Comparison of ENCODE assay signal across 41 mouse cellular contexts in genomic region chr11:82080865-82081264, GRCm38 (mm10). TPM values are rescaled to one million over a fixed set of nuclear protein-coding genes. Genes with fewer than 3 reads are reported as not detected.
"Had no signal": no experiment of that assay in that cellular context is flagged by ENCODE, and none has a peak within 500 bp of the region (broad histone marks: within the 10 kb centered on the region; RNA-seq: fewer than 3 reads in every experiment).

No protein-coding gene starts in this region.

- H3K9ac ChIP-seq: heart, embryonic 13.5 days; heart, embryonic 15.5 days; hindbrain, embryonic 12.5 days; hindbrain, embryonic 14.5 days; intestine, embryonic 15.5 days; kidney, embryonic 15.5 days; limb, embryonic 13.5 days; limb, embryonic 15.5 days; liver, embryonic 12.5 days; liver, embryonic 14.5 days had no signal

- H3K4me1 ChIP-seq: heart, embryonic 13.5 days; heart, embryonic 15.5 days; hindbrain, embryonic 12.5 days; intestine, embryonic 15.5 days; kidney, embryonic 15.5 days; limb, embryonic 13.5 days; limb, embryonic 15.5 days; liver, embryonic 12.5 days had no signal

- H3K4me3 ChIP-seq: heart, embryonic 13.5 days; heart, embryonic 15.5 days; hindbrain, embryonic 12.5 days; intestine, embryonic 15.5 days; kidney, embryonic 15.5 days; limb, embryonic 13.5 days; limb, embryonic 15.5 days; liver, embryonic 12.5 days had no signal

- H3K27ac ChIP-seq: heart, embryonic 13.5 days; heart, embryonic 15.5 days; hindbrain, embryonic 12.5 days; hindbrain, embryonic 14.5 days; intestine, embryonic 15.5 days; kidney, embryonic 15.5 days; kidney, postnatal 0 days; limb, embryonic 13.5 days; limb, embryonic 15.5 days; liver, embryonic 12.5 days; liver, embryonic 14.5 days had no signal

- H3K9me3 ChIP-seq: heart, embryonic 13.5 days; heart, embryonic 15.5 days; hindbrain, embryonic 12.5 days; intestine, embryonic 15.5 days; kidney, embryonic 15.5 days; limb, embryonic 13.5 days; limb, embryonic 15.5 days; liver, embryonic 12.5 days had no signal

- DNase-seq: gastrocnemius, postnatal 14 days; gastrocnemius, postnatal 36 days; heart, postnatal 14 days; kidney, adult 11 months; kidney, adult 2 months; kidney, adult 9 months; kidney, postnatal 14 days; kidney, postnatal 36 days; layer of hippocampus, adult 9-11 months; layer of hippocampus, postnatal 36 days; left cerebral cortex, postnatal 4 days had no signal

- ATAC-seq: hindbrain, embryonic 16.5 days; inflammation-experienced regulatory T-cells, adult 6 months; intestine, embryonic 15.5 days; liver, embryonic 12.5 days had no signal

- H3K4me2 ChIP-seq: heart, embryonic 11.5 days; heart, embryonic 13.5 days; heart, embryonic 15.5 days; hindbrain, embryonic 12.5 days; hindbrain, embryonic 14.5 days; intestine, embryonic 15.5 days; kidney, embryonic 15.5 days; limb, embryonic 13.5 days; limb, embryonic 15.5 days; liver, embryonic 12.5 days had no signal

- H3K36me3 ChIP-seq: heart, embryonic 13.5 days; heart, embryonic 15.5 days; hindbrain, embryonic 12.5 days; intestine, embryonic 15.5 days; kidney, embryonic 15.5 days; limb, embryonic 13.5 days; limb, embryonic 15.5 days; liver, embryonic 12.5 days had no signal

- H3K27me3 ChIP-seq: heart, embryonic 13.5 days; heart, embryonic 15.5 days; hindbrain, embryonic 12.5 days; intestine, embryonic 15.5 days; kidney, embryonic 15.5 days; limb, embryonic 13.5 days; limb, embryonic 15.5 days; liver, embryonic 12.5 days had no signal

RNA-seq across cellular contexts. Expression of gene Ccl12, which starts 20.8 kb away (rescaled TPM):
- total RNA-seq: gastrocnemius, adult 18-20 months; gastrocnemius, adult 8-10 months; gastrocnemius, postnatal 36 days; hematopoietic stem cell, adult 5-6 weeks; layer of hippocampus, postnatal 14 days; left cerebral cortex, postnatal 10 days; left cerebral cortex, postnatal 25 days; liver, adult 2 months had no signal
- polyA plus RNA-seq: inflammation-experienced regulatory T-cells, adult 6 months had no signal

RNA-seq across cellular contexts. Expression of gene Ccl11, which starts 23.2 kb away (rescaled TPM):
- total RNA-seq: hematopoietic stem cell, adult 5-6 weeks; layer of hippocampus, adult 8-10 months; layer of hippocampus, postnatal 36 days; left cerebral cortex, adult 18-20 months; left cerebral cortex, postnatal 4 days had no signal
- polyA plus RNA-seq: heart, embryonic 11.5 days; inflammation-experienced regulatory T-cells, adult 6 months; limb, embryonic 11.5 days had no signal

RNA-seq across cellular contexts. Expression of gene Ccl8, which starts 34.1 kb away (rescaled TPM):
- total RNA-seq: heart, postnatal 14 days; hematopoietic stem cell, adult 5-6 weeks; layer of hippocampus, adult 18-20 months; layer of hippocampus, adult 8-10 months; layer of hippocampus, postnatal 14 days; layer of hippocampus, postnatal 36 days; left cerebral cortex, adult 18-20 months; left cerebral cortex, adult 8-10 months; left cerebral cortex, postnatal 10 days; left cerebral cortex, postnatal 25 days; left cerebral cortex, postnatal 4 days; liver, adult 2 months had no signal
- polyA plus RNA-seq: heart, embryonic 11.5 days; heart, embryonic 13.5 days; heart, embryonic 15.5 days; heart, postnatal 0 days; hindbrain, embryonic 12.5 days; hindbrain, embryonic 14.5 days; hindbrain, embryonic 16.5 days; intestine, embryonic 15.5 days; kidney, embryonic 15.5 days; limb, embryonic 11.5 days; limb, embryonic 13.5 days; limb, embryonic 15.5 days; liver, adult 2 months; liver, embryonic 12.5 days; liver, embryonic 14.5 days had no signal

RNA-seq across cellular contexts. Expression of gene Ccl7, which starts 35.4 kb away (rescaled TPM):
- total RNA-seq: gastrocnemius, postnatal 36 days; hematopoietic stem cell, adult 5-6 weeks; layer of hippocampus, adult 18-20 months; layer of hippocampus, adult 8-10 months; layer of hippocampus, postnatal 14 days; layer of hippocampus, postnatal 36 days; left cerebral cortex, adult 18-20 months; left cerebral cortex, adult 8-10 months; left cerebral cortex, postnatal 10 days; left cerebral cortex, postnatal 25 days; left cerebral cortex, postnatal 4 days had no signal
- polyA plus RNA-seq: inflammation-experienced regulatory T-cells, adult 6 months; limb, embryonic 11.5 days; liver, adult 2 months had no signal

RNA-seq across cellular contexts. Expression of gene Gm17268, which starts 42.5 kb away (rescaled TPM):
- total RNA-seq: gastrocnemius, adult 18-20 months; gastrocnemius, adult 8-10 months; gastrocnemius, postnatal 14 days; gastrocnemius, postnatal 36 days; heart, adult 18-20 months; heart, postnatal 14 days; hematopoietic stem cell, adult 5-6 weeks; layer of hippocampus, adult 18-20 months; layer of hippocampus, adult 8-10 months; layer of hippocampus, postnatal 14 days; layer of hippocampus, postnatal 36 days; left cerebral cortex, adult 18-20 months; left cerebral cortex, adult 8-10 months; left cerebral cortex, postnatal 10 days; left cerebral cortex, postnatal 25 days; left cerebral cortex, postnatal 4 days; liver, adult 2 months had no signal
- polyA plus RNA-seq: gonadal fat pad, adult 2 months; heart, embryonic 11.5 days; heart, embryonic 13.5 days; heart, embryonic 15.5 days; heart, postnatal 0 days; hindbrain, embryonic 12.5 days; hindbrain, embryonic 14.5 days; hindbrain, embryonic 16.5 days; inflammation-experienced regulatory T-cells, adult 6 months; intestine, embryonic 15.5 days; kidney, adult 2 months; kidney, embryonic 15.5 days; kidney, postnatal 0 days; large intestine, adult 2 months; limb, embryonic 11.5 days; limb, embryonic 13.5 days; limb, embryonic 15.5 days; liver, adult 2 months; liver, embryonic 12.5 days; liver, embryonic 14.5 days had no signal
